Mouse (Mus musculus): ENCODE data around the gene Gfpt1.

DNA sequence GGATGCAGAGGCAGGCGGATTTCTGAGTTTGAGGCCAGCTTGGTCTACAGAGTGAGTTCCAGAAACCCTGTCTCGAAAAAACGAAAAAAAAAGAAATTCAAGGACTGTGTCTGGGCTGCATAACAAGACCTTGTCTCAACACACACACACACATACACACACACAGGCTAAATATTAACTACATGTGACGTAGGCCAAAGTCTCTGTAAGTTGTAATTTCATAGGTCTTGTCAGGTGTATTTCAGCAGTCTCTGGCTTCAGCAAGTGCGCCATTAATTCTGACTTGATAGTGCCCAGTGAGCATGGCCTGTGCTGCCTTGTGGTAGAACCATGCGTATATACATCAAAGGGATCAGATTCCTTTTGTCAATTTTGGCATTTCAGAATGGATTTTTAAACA is 40.7 kb upstream of the Gfpt1 start:
- TF ChIP-seq GATA1 (IDR thresholded peaks at IDR 0.05; ENCODE audit: low read length) (no peak), TAL1 (IDR thresholded peaks at IDR 0.05; ENCODE audit: low read length) (no peak)

All from erythroblast, embryonic 14.5 days (primary cell).